Mouse (Mus musculus) urinary bladder, adult 18-20 months (tissue): ENCODE data around the gene Rimkla.
A peak's percentile ranks its signal among the peaks of the same experiment; 100 is the strongest.
"Not testable (repeated sequence)": the region's sequence is repeated elsewhere in the genome, so short reads cannot be mapped to it uniquely, and the experiment has no call there.

Source experiments
- DNase-seq, 2 experiments: peaks; one replicate each; pipeline ENCODE4 v3.0.0; 2022; ENCODE audit warnings: low spot score in 2 of 2, mixed read lengths in 2 of 2

Rimkla gene

GRCm38 (mm10) chr4:119492291-119492932 is at the start of gene Rimkla:
Gene Rimkla, minus strand, starts transcription at chr4:119492628.
- peak; percentile 25 to 43 for DNase-seq

GRCm38 (mm10) chr4:119540533-119540890 is 48.1 kb upstream of the Rimkla start:
- DNase-seq = no peak

GRCm38 (mm10) chr4:119539836-119540532 is 47.6 kb upstream of the Rimkla start:
- DNase-seq = peak; percentile 9 to 29

- DNase-seq = peak; percentile 90 to 96
Measured at GRCm38 (mm10) chr4:119539031-119539824, 46.8 kb upstream of the Rimkla start, which contains the start of gene Frg2f1. Gene Frg2f1, minus strand, starts transcription at chr4:119539529.

GRCm38 (mm10) chr4:119537436-119537835 is 45.0 kb upstream of the Rimkla start:
- DNase-seq = no peak

GRCm38 (mm10) chr4:119536615-119537014 is 44.2 kb upstream of the Rimkla start, which contains the start of gene Foxj3:
Gene Foxj3, plus strand, starts transcription at chr4:119537004.
- not testable (repeated sequence) for DNase-seq

- DNase-seq = no peak
Measured at GRCm38 (mm10) chr4:119535103-119535502, 42.7 kb upstream of the Rimkla start.

GRCm38 (mm10) chr4:119531813-119532212 is 39.4 kb upstream of the Rimkla start:
- no peak for DNase-seq

GRCm38 (mm10) chr4:119526329-119526845 is 34.0 kb upstream of the Rimkla start:
- no peak for DNase-seq

GRCm38 (mm10) chr4:119524466-119524865 is 32.0 kb upstream of the Rimkla start:
- DNase-seq = no peak

GRCm38 (mm10) chr4:119524010-119524409 is 31.6 kb upstream of the Rimkla start:
- DNase-seq = no peak

GRCm38 (mm10) chr4:119523575-119523974 is 31.1 kb upstream of the Rimkla start:
- DNase-seq = no peak

GRCm38 (mm10) chr4:119512731-119513141 is 20.3 kb upstream of the Rimkla start:
- DNase-seq = no peak

- no peak for DNase-seq
Measured at GRCm38 (mm10) chr4:119511591-119511990, 19.2 kb upstream of the Rimkla start.

GRCm38 (mm10) chr4:119498319-119498848 is 6.0 kb upstream of the Rimkla start:
- DNase-seq = no peak

GRCm38 (mm10) chr4:119492933-119493327 is 502 bp upstream of the Rimkla start:
- DNase-seq = no peak

- no peak for DNase-seq
Measured at GRCm38 (mm10) chr4:119490806-119491205, 1.6 kb downstream of the Rimkla start.

GRCm38 (mm10) chr4:119489666-119490065 is 2.8 kb downstream of the Rimkla start:
- no peak for DNase-seq

GRCm38 (mm10) chr4:119484882-119485281 is 7.5 kb downstream of the Rimkla start:
- DNase-seq = no peak

- DNase-seq = no peak
Measured at GRCm38 (mm10) chr4:119483051-119483450, 9.4 kb downstream of the Rimkla start.

- no peak for DNase-seq
Measured at GRCm38 (mm10) chr4:119473150-119473549, 19.3 kb downstream of the Rimkla start.

- DNase-seq = no peak
Measured at GRCm38 (mm10) chr4:119472545-119472944, 19.9 kb downstream of the Rimkla start.
